20 mouse cellular contexts compared by ENCODE assay signal in genomic region chr10:91959734-91960492, GRCm38 (mm10).
DNase-seq lines count a peak whose midpoint lies in the region; TF ChIP-seq lines count a peak whose summit lies in the region.
"Had no signal": no experiment of that assay in that cellular context is flagged by ENCODE, and none has a peak within 500 bp of the region (broad histone marks: within the 10 kb centered on the region; RNA-seq: fewer than 3 reads in every experiment).

No protein-coding gene starts in this region.

- H3K9ac ChIP-seq in heart, adult 2 months (ENCODE audit: low read depth, low read length): no peak overlapping the region
- H3K9ac ChIP-seq: forebrain, embryonic 15.5 days; hindbrain, embryonic 13.5 days; intestine, embryonic 15.5 days had no signal

- TF ChIP-seq POLR2A in heart, adult 2 months (IDR thresholded peaks at IDR 0.05; ENCODE audit: insufficient read depth, low read depth, low read length): no peak

- H3K4me3 ChIP-seq in heart, adult 2 months: no peak overlapping the region
- H3K4me3 ChIP-seq: forebrain, embryonic 15.5 days; hindbrain, embryonic 10.5 days; hindbrain, embryonic 13.5 days; intestine, embryonic 15.5 days had no signal

- TF ChIP-seq EP300 in heart, adult 2 months (IDR thresholded peaks at IDR 0.05; ENCODE audit: insufficient read depth, low read depth, low read length): no peak

- DNase-seq in 3T3-L1 (ENCODE audit: low read depth, low spot score): peak; percentile 56
- peak; percentile 92 for DNase-seq in Muller cell, postnatal 12 days (ENCODE audit: inconsistent ontology term)
- peak; percentile 20 for DNase-seq in brain, adult 2 months (ENCODE audit: low read depth, low spot score)
- DNase-seq in forelimb bud, embryonic 11.5 days (ENCODE audit: low read depth, low spot score): peak; percentile 1
- no peak for DNase-seq in ovary, postnatal 14 days (ENCODE audit: low spot score)
- DNase-seq in heart, adult 2 months: no peak
- DNase-seq in left cerebral cortex, postnatal 4 days: no peak
- DNase-seq: adrenal gland, adult 8-10 months; adrenal gland, postnatal 25 days; cerebellum, adult 11 months; cerebellum, adult 8-10 months; cerebellum, postnatal 10 days; gastrocnemius, postnatal 10 days; gastrocnemius, postnatal 36 days; heart, postnatal 36 days; kidney, adult 11 months had no signal

- H3K27ac ChIP-seq in heart, adult 2 months: no peak overlapping the region
- H3K27ac ChIP-seq: forebrain, embryonic 15.5 days; hindbrain, embryonic 10.5 days; hindbrain, embryonic 13.5 days; intestine, embryonic 15.5 days had no signal

- H3K79me2 ChIP-seq in heart, adult 2 months (replicated peaks; ENCODE audit: control insufficient read depth, insufficient read depth, low read length): no peaks in the 10 kb centered on the region

- no peaks in the 10 kb centered on the region for H3K27me3 ChIP-seq in heart, adult 2 months (ENCODE audit: control insufficient read depth, insufficient read depth, low read length)
- H3K27me3 ChIP-seq: forebrain, embryonic 15.5 days; hindbrain, embryonic 13.5 days; intestine, embryonic 15.5 days had no signal

- 84% methylated on average over 6 of the region's 6 CpGs for WGBS in heart, adult 2 months

- H3K36me3 ChIP-seq in heart, adult 2 months (ENCODE audit: control insufficient read depth, insufficient read depth, low read length): no peaks in the 10 kb centered on the region
- H3K36me3 ChIP-seq: forebrain, embryonic 15.5 days; hindbrain, embryonic 10.5 days; hindbrain, embryonic 13.5 days; intestine, embryonic 15.5 days had no signal

- TF ChIP-seq CTCF in heart, adult 2 months (IDR thresholded peaks at IDR 0.05): no peak

- H3K4me1 ChIP-seq in heart, adult 2 months (ENCODE audit: control insufficient read depth, insufficient read depth, low read length): no peaks in the 10 kb centered on the region
- H3K4me1 ChIP-seq: forebrain, embryonic 15.5 days; hindbrain, embryonic 10.5 days; hindbrain, embryonic 13.5 days; intestine, embryonic 15.5 days had no signal

- intact Hi-C loops in heart, adult 2 months (cut with DNase I): no loop called here
- intact Hi-C loops in left cerebral cortex, postnatal 4 days (cut with DNase I): no loop called here

Comparison
In these comparisons a context has a peak if more than half of its experiments do, and no peak if none do; other contexts are left out.
1. DNase-seq: peak in 3T3-L1 (single experiment), Muller cell, postnatal 12 days (single experiment), brain, adult 2 months (single experiment) and forelimb bud, embryonic 11.5 days (single experiment); none in ovary, postnatal 14 days (single experiment), heart, adult 2 months (0 of 2) and left cerebral cortex, postnatal 4 days (single experiment).